Mouse (Mus musculus) kidney, postnatal 14 days (tissue): Measurements from ENCODE around the gene Mgst3.
"Not testable (repeated sequence)": the region's sequence is repeated elsewhere in the genome, so short reads cannot be mapped to it uniquely, and the experiment has no call there.

Experiments used
- DNase-seq: peaks from one replicate; pipeline ENCODE4 v3.0.0; 2022; ENCODE audit warnings: mixed read lengths

Gene Mgst3

GRCm38 (mm10) chr1:167357387-167357786 is 36.3 kb downstream of the Mgst3 start:
- DNase-seq: no peak

GRCm38 (mm10) chr1:167352403-167352802 is 41.2 kb downstream of the Mgst3 start:
- DNase-seq: no peak

GRCm38 (mm10) chr1:167350597-167351415 is 42.8 kb downstream of the Mgst3 start:
- DNase-seq: no peak

GRCm38 (mm10) chr1:167349815-167350596 is 43.6 kb downstream of the Mgst3 start, which contains the start of gene Aldh9a1:
Aldh9a1 (plus strand) TSS chr1:167349991.
- DNase-seq: peak; percentile 95

- DNase-seq: not testable (repeated sequence)
Measured at GRCm38 (mm10) chr1:167349206-167349605, 44.4 kb downstream of the Mgst3 start.

- not testable (repeated sequence) for DNase-seq
Measured at GRCm38 (mm10) chr1:167345994-167346520, 47.6 kb downstream of the Mgst3 start.

- DNase-seq: no peak
Measured at GRCm38 (mm10) chr1:167342831-167343230, 50.8 kb downstream of the Mgst3 start.

GRCm38 (mm10) chr1:167340910-167341528 is 52.6 kb downstream of the Mgst3 start:
- no peak for DNase-seq

- no peak for DNase-seq
Measured at GRCm38 (mm10) chr1:167340111-167340787, 53.4 kb downstream of the Mgst3 start.

- DNase-seq: no peak
Measured at GRCm38 (mm10) chr1:167339177-167339781, 54.4 kb downstream of the Mgst3 start.

GRCm38 (mm10) chr1:167337463-167338095 is 56.1 kb downstream of the Mgst3 start:
- DNase-seq: peak; percentile 88

- no peak for DNase-seq
Measured at GRCm38 (mm10) chr1:167336398-167336797, 57.2 kb downstream of the Mgst3 start.

- DNase-seq: no peak
Measured at GRCm38 (mm10) chr1:167331106-167331505, 62.5 kb downstream of the Mgst3 start.

GRCm38 (mm10) chr1:167328776-167329175 is 64.9 kb downstream of the Mgst3 start:
- DNase-seq: no peak
